Mouse (Mus musculus): ENCODE results near the gene Ap4e1. TPM values are rescaled to one million over a fixed set of nuclear protein-coding genes. Genes with fewer than 3 reads are reported as not detected.

Ap4e1 gene
- total RNA-seq (2021), result 1 to 10 TPM; 8.6 to 8.8 TPM

- peak; percentile 99 for DNase-seq
Observed at GRCm38 (mm10) chr2:127008469-127008998, at the start of gene Ap4e1. Gene Ap4e1 (plus strand): TSS chr2:127008717.

GRCm38 (mm10) chr2:126961696-126962095 is 46.8 kb upstream of the Ap4e1 start:
- DNase-seq, result no peak

- DNase-seq, result no peak
Observed at GRCm38 (mm10) chr2:126977428-126977827, 31.1 kb upstream of the Ap4e1 start.

GRCm38 (mm10) chr2:126983221-126983620 is 25.3 kb upstream of the Ap4e1 start:
- DNase-seq, result no peak

GRCm38 (mm10) chr2:126989919-126990318 is 18.6 kb upstream of the Ap4e1 start:
- no peak for DNase-seq

GRCm38 (mm10) chr2:126992742-126993141 is 15.8 kb upstream of the Ap4e1 start:
- DNase-seq, result no peak

- no peak for DNase-seq
Observed at GRCm38 (mm10) chr2:126994384-126995166, 13.9 kb upstream of the Ap4e1 start.

GRCm38 (mm10) chr2:126996737-126997136 is 11.8 kb upstream of the Ap4e1 start:
- peak; percentile 70 for DNase-seq

GRCm38 (mm10) chr2:126998219-126998618 is 10.3 kb upstream of the Ap4e1 start:
- no peak for DNase-seq

GRCm38 (mm10) chr2:127000406-127001324 is 7.9 kb upstream of the Ap4e1 start:
- DNase-seq, result no peak

GRCm38 (mm10) chr2:127004046-127004445 is 4.5 kb upstream of the Ap4e1 start:
- DNase-seq, result no peak

GRCm38 (mm10) chr2:127006634-127007370 is 1.7 kb upstream of the Ap4e1 start:
- DNase-seq, result peak; percentile 74

GRCm38 (mm10) chr2:127007509-127007908 is 1.0 kb upstream of the Ap4e1 start:
- peak; percentile 22 for DNase-seq

GRCm38 (mm10) chr2:127035006-127035605 is 26.6 kb downstream of the Ap4e1 start:
- no peak for DNase-seq

GRCm38 (mm10) chr2:127037299-127037698 is 28.8 kb downstream of the Ap4e1 start:
- no peak for DNase-seq

GRCm38 (mm10) chr2:127061471-127061870 is 53.0 kb downstream of the Ap4e1 start:
- no peak for DNase-seq

GRCm38 (mm10) chr2:127068806-127069205 is 60.3 kb downstream of the Ap4e1 start:
- no peak for DNase-seq

GRCm38 (mm10) chr2:127069781-127070434 is 61.4 kb downstream of the Ap4e1 start:
- DNase-seq, result no peak

GRCm38 (mm10) chr2:127070435-127070841 is 61.9 kb downstream of the Ap4e1 start, which contains the start of gene Blvra:
Gene Blvra (plus strand): TSS chr2:127070665.
- DNase-seq, result peak; percentile 88

GRCm38 (mm10) chr2:127070879-127071278 is 62.4 kb downstream of the Ap4e1 start:
- no peak for DNase-seq

GRCm38 (mm10) chr2:127074116-127074515 is 65.6 kb downstream of the Ap4e1 start:
- no peak for DNase-seq
